Comparison of ENCODE assay signal across 9 mouse cellular contexts in genomic region chr13:83604785-83605184, GRCm38 (mm10).
DNase-seq lines count a peak whose midpoint lies in the region; ATAC-seq and TF ChIP-seq lines count a peak whose summit lies in the region.
"Had no signal": no experiment of that assay in that cellular context is flagged by ENCODE, and none has a peak within 500 bp of the region (broad histone marks: within the 10 kb centered on the region; RNA-seq: fewer than 3 reads in every experiment).

No protein-coding gene starts in this region.

- H3K4me1 ChIP-seq in lung, embryonic 14.5 days (ENCODE audit: insufficient read depth) = peaks cover 12% of the 10 kb centered on the region; the same call in 1 of the 2 replicates
- peaks cover 34% of the 10 kb centered on the region for H3K4me1 ChIP-seq in embryonic facial prominence, embryonic 13.5 days
- H3K4me1 ChIP-seq in limb, embryonic 10.5 days = peaks cover 24% of the 10 kb centered on the region

- 60% methylated on average over 4 of the region's 4 CpGs for WGBS in lung, embryonic 14.5 days
- 36% methylated on average over 4 of the region's 4 CpGs for WGBS in embryonic facial prominence, embryonic 13.5 days
- 70% methylated on average over 4 of the region's 4 CpGs for WGBS in limb, embryonic 10.5 days

- no peak for TF ChIP-seq CTCF in lung, embryonic 14.5 days (IDR thresholded peaks at IDR 0.05; ENCODE audit: low read depth)

- no peaks in the 10 kb centered on the region for H3K27me3 ChIP-seq in lung, embryonic 14.5 days (ENCODE audit: insufficient read depth, low read length)
- no peaks in the 10 kb centered on the region for H3K27me3 ChIP-seq in embryonic facial prominence, embryonic 13.5 days
- no peaks in the 10 kb centered on the region for H3K27me3 ChIP-seq in limb, embryonic 10.5 days (ENCODE audit: low read depth, poor library complexity, severe bottlenecking)
- H3K27me3 ChIP-seq: liver, embryonic 13.5 days had no signal

- no peak overlapping the region for H3K4me3 ChIP-seq in lung, embryonic 14.5 days (ENCODE audit: low read depth, low read length)
- H3K4me3 ChIP-seq in embryonic facial prominence, embryonic 13.5 days = no peak overlapping the region
- H3K4me3 ChIP-seq in limb, embryonic 10.5 days = no peak overlapping the region
- H3K4me3 ChIP-seq: liver, embryonic 13.5 days had no signal

- peak overlapping the region; percentile 72; the same call in 1 of the 2 replicates for H3K27ac ChIP-seq in lung, embryonic 14.5 days (ENCODE audit: low read depth)
- H3K27ac ChIP-seq in embryonic facial prominence, embryonic 13.5 days = peak overlapping the region; percentile 58
- H3K27ac ChIP-seq in limb, embryonic 10.5 days = 0 out of 2 replicates have a peak overlapping the region, but pooled peaks have one; percentile 40
- H3K27ac ChIP-seq: liver, embryonic 13.5 days had no signal

- no peaks in the 10 kb centered on the region for H3K36me3 ChIP-seq in lung, embryonic 14.5 days (ENCODE audit: insufficient read depth)
- H3K36me3 ChIP-seq in embryonic facial prominence, embryonic 13.5 days = no peaks in the 10 kb centered on the region
- H3K36me3 ChIP-seq in limb, embryonic 10.5 days = no peaks in the 10 kb centered on the region
- H3K36me3 ChIP-seq: liver, embryonic 13.5 days had no signal

- H3K9me3 ChIP-seq in lung, embryonic 14.5 days (ENCODE audit: low read depth, low read length) = no peaks in the 10 kb centered on the region
- no peaks in the 10 kb centered on the region for H3K9me3 ChIP-seq in embryonic facial prominence, embryonic 13.5 days
- H3K9me3 ChIP-seq in limb, embryonic 10.5 days (replicated peaks) = no peaks in the 10 kb centered on the region
- H3K9me3 ChIP-seq: liver, embryonic 13.5 days had no signal

- DNase-seq in lung, embryonic 14.5 days = peak; percentile 23
- no peak for DNase-seq in lung, postnatal 14 days
- no peak for DNase-seq in limb, embryonic 10.5 days (ENCODE audit: low spot score)
- peak; percentile 49 for DNase-seq in retina, embryonic 14.5 days (ENCODE audit: low spot score)
- DNase-seq in adrenal gland, postnatal 14 days = no peak
- DNase-seq in layer of hippocampus, adult 9-11 months = no peak
- DNase-seq in kidney, postnatal 10 days = no peak
- DNase-seq: liver, embryonic 13.5 days had no signal

- no peak overlapping the region for H3K9ac ChIP-seq in lung, embryonic 14.5 days
- H3K9ac ChIP-seq in embryonic facial prominence, embryonic 13.5 days = no peak overlapping the region
- H3K9ac ChIP-seq: liver, embryonic 13.5 days had no signal

- peak; percentile 25; the same call in 1 of the 2 replicates for ATAC-seq in lung, embryonic 14.5 days (ENCODE audit: insufficient read depth)
- no peak for ATAC-seq in embryonic facial prominence, embryonic 13.5 days (ENCODE audit: insufficient number of reproducible peaks, insufficient read depth, low FRiP score, low TSS enrichment, low read depth)

- no peak overlapping the region for H3K4me2 ChIP-seq in lung, embryonic 14.5 days
- H3K4me2 ChIP-seq in embryonic facial prominence, embryonic 13.5 days = no peak overlapping the region
- H3K4me2 ChIP-seq: liver, embryonic 13.5 days had no signal

Comparison
In these comparisons a context has a peak if more than half of its experiments do, and no peak if none do; other contexts are left out.
1. DNase-seq: peak in lung, embryonic 14.5 days (single experiment) and retina, embryonic 14.5 days (single experiment); none in lung, postnatal 14 days (single experiment), limb, embryonic 10.5 days (single experiment), adrenal gland, postnatal 14 days (single experiment), layer of hippocampus, adult 9-11 months (single experiment) and kidney, postnatal 10 days (single experiment).
2. Peak in every context shown above with its lines, with median percentiles within 50 percentile points of each other: H3K27ac ChIP-seq.